Mouse (Mus musculus) thymus, adult 18-20 months (tissue): ENCODE measurements around the gene Gja3.

Experiments
- DNase-seq, 2 experiments: peaks; one replicate each; pipeline ENCODE4 v3.0.0; 2022; ENCODE audit warnings: mixed read lengths in 2 of 2

The Gja3 gene

GRCm38 (mm10) chr14:57057563-57058321, at the start of gene Gja3:
TSS of gene Gja3 (minus strand) at chr14:57058100.
- DNase-seq: peak; percentile 72 to 75

- DNase-seq: no peak
These were observed 49.2 kb upstream of the Gja3 start for GRCm38 (mm10) chr14:57107091-57107490.

- DNase-seq: no peak
These were observed 47.8 kb upstream of the Gja3 start for GRCm38 (mm10) chr14:57105721-57106120.

- DNase-seq: no peak
These were observed 47.2 kb upstream of the Gja3 start for GRCm38 (mm10) chr14:57105111-57105510.

- peak in 1 of 2 experiments; percentile 6 for DNase-seq
These were observed 46.5 kb upstream of the Gja3 start, which contains the start of gene Gjb2 for GRCm38 (mm10) chr14:57104106-57105023. TSS of gene Gjb2 (minus strand) at chr14:57104702.

- DNase-seq: no peak
These were observed 45.8 kb upstream of the Gja3 start for GRCm38 (mm10) chr14:57103711-57104105.

GRCm38 (mm10) chr14:57103121-57103520, 45.2 kb upstream of the Gja3 start:
- DNase-seq: no peak

- DNase-seq: no peak
These were observed 43.7 kb upstream of the Gja3 start for GRCm38 (mm10) chr14:57101623-57102022.

GRCm38 (mm10) chr14:57095855-57096254, 38.0 kb upstream of the Gja3 start:
- DNase-seq: no peak

GRCm38 (mm10) chr14:57093029-57093428, 35.1 kb upstream of the Gja3 start:
- DNase-seq: peak in 1 of 2 experiments; percentile 17

GRCm38 (mm10) chr14:57090001-57090400, 32.1 kb upstream of the Gja3 start:
- DNase-seq: no peak

- DNase-seq: no peak
These were observed 31.2 kb upstream of the Gja3 start for GRCm38 (mm10) chr14:57089107-57089506.

- no peak for DNase-seq
These were observed 26.3 kb upstream of the Gja3 start for GRCm38 (mm10) chr14:57084180-57084668.

GRCm38 (mm10) chr14:57082863-57083262, 25.0 kb upstream of the Gja3 start:
- DNase-seq: no peak

GRCm38 (mm10) chr14:57075537-57075936, 17.6 kb upstream of the Gja3 start:
- no peak for DNase-seq

- peak; percentile 7 to 14 for DNase-seq
These were observed 12.0 kb upstream of the Gja3 start for GRCm38 (mm10) chr14:57069906-57070305.

- DNase-seq: no peak
These were observed 8.2 kb upstream of the Gja3 start for GRCm38 (mm10) chr14:57066053-57066452.

- DNase-seq: peak; percentile 29 to 36
These were observed 2.2 kb upstream of the Gja3 start for GRCm38 (mm10) chr14:57060052-57060451.

- DNase-seq: no peak
These were observed 717 bp downstream of the Gja3 start for GRCm38 (mm10) chr14:57057204-57057562.

GRCm38 (mm10) chr14:57052713-57053112, 5.2 kb downstream of the Gja3 start:
- no peak for DNase-seq

- DNase-seq: no peak
These were observed 14.0 kb downstream of the Gja3 start for GRCm38 (mm10) chr14:57043863-57044262.

- no peak for DNase-seq
These were observed 16.5 kb downstream of the Gja3 start for GRCm38 (mm10) chr14:57041439-57041838.

- no peak for DNase-seq
These were observed 22.9 kb downstream of the Gja3 start for GRCm38 (mm10) chr14:57034926-57035498.
